Mouse (Mus musculus) layer of hippocampus, postnatal 10 days (tissue): ENCODE results near the gene Ndufb10. TPM values are rescaled to one million over a fixed set of nuclear protein-coding genes. Genes with fewer than 3 reads are reported as not detected.
"Not testable (repeated sequence)": the region's sequence is repeated elsewhere in the genome, so short reads cannot be mapped to it uniquely, and the experiment has no call there.

Source experiments
- DNase-seq, 2 experiments: peaks; one replicate each; pipeline ENCODE4 v3.0.0; 2021; ENCODE audit warnings: low spot score in 2 of 2
- total RNA-seq, 2 experiments: library from RNA; stranded (reverse); gene quantifications; 2 replicates each; pipeline ENCODE4 v1.2.3; 2021

Ndufb10 gene
- total RNA-seq, 2 experiments from 2014 or later: 180 to 197 TPM

DNA sequence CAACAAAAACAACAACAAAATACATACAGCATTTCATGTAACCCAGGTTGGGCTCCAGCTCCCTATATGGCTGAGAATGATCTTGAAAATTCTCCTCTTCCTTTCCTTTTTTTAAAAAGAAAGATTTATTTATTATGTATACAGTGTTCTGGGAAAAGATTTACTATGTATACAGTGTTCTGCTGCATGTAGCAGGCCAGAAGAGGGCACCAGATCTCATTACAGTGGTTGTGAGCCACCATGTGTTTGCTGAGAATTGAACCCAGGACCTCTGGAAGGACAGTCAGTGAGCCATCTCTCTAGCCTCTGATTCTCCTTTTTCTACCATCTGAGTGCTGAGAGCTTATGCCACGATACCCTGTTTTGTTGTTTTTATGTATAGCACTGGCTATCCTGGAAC, 10.2 kb upstream of the Ndufb10 start:
- no peak for DNase-seq

DNA sequence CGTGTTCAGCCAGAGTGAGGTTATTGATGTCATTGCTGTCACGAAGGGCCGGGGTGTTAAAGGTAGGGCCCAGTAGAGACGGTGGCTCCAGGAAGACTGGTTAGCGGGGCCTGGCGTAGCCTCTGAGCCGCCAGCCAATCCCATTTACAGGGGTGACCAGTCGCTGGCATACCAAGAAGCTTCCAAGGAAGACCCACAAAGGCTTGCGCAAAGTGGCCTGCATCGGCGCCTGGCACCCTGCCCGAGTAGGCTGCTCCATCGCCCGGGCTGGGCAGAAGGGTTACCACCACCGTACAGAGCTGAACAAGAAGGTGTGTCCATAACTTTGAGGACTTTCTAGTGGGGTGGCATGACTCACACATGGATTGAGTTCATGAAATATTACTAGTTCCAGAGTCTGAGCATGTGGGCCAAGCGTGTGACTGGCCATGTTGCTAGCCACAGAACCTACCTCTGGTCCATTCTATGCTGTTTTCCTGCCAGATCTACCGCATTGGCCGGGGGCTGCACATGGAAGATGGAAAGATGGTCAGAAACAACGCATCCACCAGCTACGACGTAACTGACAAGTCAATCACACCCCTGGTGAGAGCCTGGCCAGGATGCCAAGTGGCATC, 9.3 kb upstream of the Ndufb10 start:
- DNase-seq: no peak

DNA sequence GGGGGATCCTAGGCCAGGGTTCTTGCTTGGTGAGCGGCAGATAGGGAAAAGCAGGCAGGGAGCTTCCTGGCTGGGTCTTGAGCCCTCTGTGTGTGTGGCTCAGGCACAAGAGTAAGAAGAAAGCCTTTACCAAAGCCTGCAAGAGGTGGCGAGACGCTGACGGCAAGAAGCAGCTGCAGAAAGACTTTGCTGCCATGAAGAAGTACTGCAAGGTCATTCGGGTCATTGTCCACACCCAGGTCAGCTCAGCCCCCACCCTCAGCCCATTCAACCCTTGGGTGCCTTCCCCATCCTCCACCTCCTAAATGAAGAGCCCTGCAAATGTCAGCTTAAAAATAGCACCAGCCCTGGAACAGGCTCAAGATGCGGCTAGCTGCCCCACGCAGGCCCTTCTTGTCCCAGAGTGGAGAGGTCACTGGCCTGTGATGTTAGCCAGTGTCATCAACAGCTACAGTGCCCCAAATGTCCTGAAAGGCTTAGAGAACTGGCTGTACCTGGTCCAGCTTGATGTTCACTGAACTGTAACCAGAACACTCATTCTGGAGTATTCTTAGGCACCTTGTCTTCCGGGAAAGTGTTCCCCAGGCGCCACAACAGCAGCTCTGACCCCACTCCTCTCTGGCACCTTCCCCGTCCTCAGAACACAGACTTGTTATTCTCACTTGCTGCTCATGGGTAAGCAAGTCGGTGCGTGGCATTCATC, 8.1 kb upstream of the Ndufb10 start:
- DNase-seq: no peak

DNA sequence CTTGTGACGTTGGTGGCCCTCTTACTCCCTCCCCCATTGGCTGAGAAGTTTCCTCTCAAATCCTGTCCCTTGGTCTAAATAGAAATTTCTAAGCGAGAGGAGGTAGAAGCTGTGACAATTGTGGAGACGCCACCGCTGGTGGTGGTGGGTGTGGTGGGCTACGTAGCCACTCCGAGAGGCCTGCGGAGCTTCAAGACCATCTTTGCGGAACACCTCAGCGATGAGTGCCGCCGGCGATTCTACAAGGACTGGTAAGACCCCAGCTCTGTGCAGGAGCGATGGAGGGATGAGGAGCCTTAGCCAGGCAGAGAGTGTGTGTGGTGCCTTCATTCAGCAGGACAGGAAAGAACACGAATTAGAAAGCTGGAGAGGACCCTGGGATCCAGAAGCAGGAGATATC, 6.5 kb upstream of the Ndufb10 start:
- no peak for DNase-seq

DNA sequence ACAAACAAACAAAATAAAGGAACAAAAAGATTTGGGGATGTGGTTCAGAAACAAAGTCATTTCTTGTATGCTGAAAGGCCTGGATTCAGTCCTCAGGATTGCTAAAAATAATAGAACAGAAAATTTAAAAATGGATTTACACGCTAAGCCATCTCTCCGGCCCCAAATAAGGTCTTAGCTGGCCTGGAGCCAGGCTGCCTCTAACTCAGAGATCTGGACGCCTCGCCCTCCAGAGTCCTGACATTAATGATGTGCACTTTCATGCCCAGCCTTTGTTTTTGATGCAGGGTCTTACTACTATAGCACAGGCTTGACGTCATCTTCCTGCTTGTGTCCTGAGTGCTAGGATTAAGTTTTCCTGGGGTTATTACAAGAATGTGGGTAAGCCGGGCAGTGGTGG, 4.8 kb upstream of the Ndufb10 start:
- no peak for DNase-seq

DNA sequence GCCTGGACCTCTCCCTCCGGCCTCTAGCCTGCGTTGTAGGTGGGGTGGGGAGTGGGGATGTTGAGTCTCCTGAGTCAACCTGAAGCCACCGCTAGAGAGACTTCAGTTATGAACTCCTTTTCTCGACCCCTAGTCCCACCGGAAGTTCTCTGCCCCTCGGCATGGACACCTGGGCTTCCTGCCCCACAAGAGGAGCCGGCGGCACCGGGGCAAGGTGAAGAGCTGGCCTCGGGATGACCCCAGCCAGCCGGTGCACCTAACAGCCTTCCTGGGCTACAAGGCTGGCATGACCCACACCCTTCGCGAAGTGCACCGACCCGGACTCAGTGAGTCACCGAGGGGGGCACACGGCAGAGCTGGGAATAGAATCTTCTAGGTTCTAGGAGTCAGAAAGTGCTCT, 3.9 kb upstream of the Ndufb10 start:
- DNase-seq: no peak

DNA sequence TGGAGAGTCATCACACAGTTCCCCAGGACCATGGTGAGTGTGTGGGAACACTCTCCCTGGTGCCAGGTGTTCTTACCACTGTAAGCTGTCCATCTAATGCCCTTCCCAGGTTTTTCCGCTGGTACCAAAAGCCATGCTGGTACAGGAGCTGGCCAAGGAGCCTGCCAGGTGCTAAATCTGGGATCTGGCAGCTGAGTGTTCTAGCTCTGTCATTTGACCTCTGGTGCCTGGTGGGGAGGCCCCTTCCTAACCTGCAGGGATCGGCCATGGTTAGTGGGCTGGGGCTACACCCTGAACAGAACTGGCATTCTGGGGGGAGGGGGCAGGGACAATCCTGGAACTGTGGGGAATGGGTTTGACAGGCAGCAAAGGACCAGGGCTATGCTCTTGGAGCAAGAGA, 3.3 kb upstream of the Ndufb10 start, which contains the start of gene Rpl3l:
TSS of gene Rpl3l (plus strand) at position 203 of the 400 bp plus-strand sequence.
- no peak for DNase-seq

DNA sequence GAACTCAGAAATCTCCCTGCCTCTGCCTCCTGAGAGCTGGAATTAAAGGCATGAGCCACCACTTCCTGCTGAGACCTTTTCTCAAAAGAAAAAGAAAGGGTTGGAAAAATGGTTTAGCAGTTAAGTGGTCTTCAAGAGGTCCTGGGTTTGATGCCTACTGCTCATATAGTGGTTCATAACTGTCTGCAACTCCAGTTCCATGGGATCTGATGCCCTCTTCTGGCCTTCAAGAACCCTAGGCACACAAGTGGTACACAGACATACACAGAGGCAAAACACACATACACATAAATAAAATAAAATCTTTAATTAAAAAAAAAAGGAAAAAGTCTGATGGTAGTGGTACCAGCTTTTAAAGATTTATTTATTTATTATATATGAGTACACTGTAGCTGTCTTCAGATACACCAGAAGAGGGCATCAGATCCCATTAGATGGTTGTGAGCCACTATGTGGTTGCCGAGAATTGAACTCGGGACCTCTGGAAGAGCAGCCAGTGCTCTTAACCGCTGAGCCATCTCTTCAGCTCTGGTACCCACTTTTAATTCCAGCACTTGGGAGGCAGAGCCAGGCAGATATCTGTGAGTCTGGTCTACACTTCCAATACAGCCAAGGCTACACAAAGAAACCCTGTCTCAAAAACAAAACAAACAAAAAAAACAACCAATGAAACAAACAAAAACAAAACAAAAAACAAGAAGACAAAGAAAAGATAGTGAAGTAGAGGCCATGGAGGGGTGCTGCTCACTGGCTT, 1.5 kb upstream of the Ndufb10 start:
- no peak for DNase-seq

DNA sequence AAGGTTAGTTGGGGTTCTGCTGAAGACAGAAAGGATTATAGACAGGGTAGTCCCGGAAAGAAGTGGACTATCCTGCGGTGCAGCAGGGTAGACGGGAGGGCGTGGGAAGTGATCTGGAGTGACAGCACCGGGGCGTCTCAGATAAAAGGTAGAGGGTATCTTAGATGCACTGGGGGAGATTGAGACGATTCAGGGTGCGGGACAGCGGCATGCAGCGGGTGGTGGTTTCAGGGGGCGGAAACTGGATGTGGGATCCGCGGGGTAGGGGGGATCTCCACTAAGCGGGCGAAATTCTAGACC, 447 bp downstream of the Ndufb10 start:
- DNase-seq: no peak

DNA sequence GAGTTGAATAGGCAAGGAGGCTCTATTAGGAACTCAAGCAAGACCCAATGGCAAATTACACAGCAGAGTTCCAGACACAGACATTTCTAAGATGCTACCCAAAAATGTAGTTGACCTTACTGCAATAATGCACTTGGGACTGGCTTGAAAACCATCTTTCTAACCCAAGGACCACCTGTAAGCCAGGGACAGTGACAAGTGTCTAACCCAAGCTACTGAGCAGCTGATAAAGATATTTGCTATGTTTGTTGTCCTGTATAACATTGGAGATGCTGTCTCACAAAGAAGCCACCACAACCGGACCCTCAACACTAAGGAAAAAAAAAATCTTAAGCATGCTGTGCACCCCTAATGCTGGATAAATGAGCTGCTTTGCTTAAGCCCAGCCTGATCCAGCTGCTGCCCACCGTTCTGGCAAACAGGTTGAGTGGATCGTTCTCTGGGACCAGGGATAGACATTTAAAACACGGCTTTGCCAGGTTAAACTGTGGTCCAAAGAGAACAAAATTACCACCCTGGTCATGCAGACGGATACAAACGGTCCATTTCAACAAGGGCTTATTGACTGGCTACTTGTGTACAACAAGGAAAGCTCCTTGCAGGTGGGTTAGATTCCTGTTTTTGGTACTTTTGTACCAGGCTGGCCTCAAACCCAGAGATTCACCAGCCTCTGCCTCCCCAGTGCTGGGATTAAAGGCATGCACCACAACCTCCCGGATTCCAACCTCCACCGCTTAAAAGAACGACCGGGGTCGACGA, 977 bp downstream of the Ndufb10 start:
- DNase-seq: no peak

DNA sequence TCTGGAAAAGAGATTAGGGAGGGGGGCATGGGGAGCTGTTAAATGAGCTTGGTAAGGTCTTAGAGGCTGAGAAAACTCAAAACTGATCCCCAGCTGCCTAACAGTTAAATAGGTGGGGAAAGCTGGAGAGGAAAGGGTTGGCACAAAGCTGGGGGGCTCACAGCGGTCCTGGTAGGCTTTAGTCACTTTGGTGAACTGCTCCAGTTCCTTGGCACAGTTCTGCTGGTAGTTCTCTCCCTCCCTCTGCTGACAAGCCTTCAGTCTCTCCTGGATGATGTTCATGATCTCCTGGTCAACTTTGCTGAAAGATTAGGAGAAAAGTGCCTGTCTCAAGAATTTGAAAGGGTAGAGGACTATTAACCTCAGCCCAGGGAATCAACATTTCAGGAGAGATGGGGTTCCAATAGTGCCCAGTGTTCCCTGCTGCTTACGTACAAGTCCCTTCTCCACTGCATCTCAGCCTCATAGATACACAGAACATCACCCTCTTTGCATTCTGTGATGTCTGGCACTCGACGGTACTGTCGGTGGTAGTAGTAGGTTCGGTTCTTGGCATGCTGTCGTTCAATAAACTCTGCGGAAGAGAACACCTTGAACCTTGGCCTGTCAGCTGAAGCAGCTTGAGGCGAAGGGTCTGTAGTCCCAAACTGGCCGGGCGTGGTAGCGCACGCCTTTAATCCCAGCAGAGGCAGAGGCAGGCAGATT, 1.9 kb downstream of the Ndufb10 start:
- no peak for DNase-seq

DNA sequence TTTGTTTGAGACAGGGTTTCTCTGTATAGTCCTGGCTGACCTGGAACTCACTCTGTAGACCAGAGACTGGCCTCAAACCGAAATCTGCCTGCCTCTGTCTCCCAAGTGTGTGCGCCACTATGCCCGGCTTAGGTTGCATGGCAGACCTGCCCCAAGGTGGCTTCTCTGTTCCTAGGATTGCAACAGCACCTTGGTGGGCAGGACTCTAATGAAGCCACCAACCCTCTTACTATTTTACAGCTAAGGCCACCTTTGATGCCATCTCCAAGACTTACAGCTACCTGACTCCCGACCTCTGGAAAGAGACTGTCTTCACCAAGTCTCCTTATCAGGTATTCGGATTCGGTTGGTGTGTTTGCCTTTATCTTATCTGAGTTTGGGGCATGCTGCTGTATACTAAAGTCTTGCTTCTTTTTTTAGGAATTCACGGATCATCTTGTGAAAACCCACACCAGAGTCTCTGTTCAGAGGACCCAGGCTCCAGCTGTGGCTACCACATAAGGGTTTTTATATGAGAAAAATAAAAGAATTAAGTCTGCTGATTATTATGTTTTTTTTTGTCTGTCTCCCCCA, 2.8 kb downstream of the Ndufb10 start:
- not testable (repeated sequence) for DNase-seq

DNA sequence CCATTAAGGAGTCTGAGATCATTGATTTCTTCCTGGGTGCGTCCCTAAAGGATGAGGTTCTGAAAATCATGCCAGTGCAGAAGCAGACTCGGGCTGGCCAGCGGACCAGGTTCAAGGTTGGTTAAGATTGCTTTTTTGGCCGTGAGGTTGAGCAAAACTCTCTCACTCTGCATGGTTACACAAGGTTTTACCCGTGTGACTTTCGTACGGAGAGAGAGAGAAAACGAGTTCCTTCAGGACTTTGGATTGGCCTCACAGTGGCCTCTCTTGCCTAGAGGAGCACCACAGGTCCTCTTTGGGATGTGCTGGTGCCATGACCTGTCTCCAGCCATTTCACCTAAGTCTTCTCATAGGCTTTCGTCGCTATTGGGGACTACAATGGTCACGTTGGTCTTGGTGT, 3.7 kb downstream of the Ndufb10 start:
- DNase-seq: not testable (repeated sequence)

DNA sequence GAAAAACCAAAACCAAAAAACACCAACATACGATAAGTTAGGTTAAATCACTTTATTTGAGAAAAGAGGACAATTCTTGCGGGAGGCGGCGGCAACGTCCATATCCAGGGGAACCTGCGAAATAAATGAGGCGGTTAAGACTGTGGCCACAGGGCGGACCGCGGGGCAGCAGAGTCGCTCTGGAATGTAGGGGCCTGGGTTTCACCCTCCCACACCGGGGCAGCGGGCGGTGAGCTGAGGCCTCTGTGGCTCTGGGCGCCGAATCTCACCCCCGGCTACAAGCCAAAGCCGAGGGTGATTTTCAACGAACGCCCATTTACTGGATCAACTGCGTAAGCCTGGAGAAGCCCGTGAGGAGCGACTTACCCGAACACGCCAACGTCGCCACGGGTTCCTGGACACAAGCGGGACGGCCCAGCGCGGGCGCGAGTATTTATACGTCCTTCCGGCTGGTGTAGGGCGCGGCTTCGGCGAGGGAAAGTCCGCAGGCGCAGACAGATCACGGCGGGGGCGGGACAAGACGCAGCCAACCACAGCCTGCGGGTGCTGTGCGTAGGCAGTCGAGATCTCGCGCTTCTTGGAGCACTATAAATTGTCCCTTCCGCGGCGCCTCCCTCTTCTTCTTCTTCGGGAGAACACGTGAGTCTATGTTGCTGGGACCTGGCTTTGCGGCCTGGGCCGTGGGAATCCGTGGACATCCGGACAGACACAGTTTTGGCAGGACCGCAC, 4.6 kb downstream of the Ndufb10 start:
- peak; percentile 96 to 98 for DNase-seq

DNA sequence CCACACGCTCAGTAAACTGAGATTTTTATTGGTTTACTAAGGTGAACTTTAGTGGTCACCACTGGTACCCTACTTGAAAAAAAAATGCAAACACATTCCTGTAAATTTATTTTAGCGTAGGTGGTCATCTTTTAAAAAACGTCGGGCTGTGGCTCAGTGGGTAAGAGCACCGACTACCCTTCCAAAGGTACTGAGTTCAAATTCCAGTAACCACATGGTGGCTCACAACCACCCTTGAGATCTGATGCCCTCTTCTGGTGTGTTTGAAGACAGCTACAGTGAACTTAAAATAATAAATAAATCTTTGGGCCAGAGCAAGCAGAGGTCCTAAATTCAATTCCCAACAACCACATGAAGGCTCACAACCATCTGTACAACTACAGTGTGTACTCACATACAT, 5.3 kb downstream of the Ndufb10 start:
- DNase-seq: not testable (repeated sequence)

DNA sequence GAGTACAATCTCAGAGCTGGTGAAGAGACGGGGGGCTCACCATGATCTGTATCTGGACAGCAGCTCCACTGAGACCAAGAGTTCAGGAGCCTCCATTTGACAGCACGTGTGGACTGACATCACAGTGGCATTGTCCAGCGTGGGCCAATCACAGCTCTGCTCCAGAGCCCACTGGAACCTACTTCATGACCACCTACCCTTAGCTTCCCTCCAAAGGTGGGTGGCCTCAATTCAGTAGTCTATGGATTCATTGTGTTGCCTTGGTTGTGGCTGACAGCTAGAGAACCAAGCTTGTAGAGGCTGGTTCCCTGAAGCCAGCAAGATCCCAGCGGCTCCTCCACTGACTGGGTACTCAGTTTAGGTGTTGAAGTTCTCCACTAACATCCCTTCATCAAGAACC, 6.3 kb downstream of the Ndufb10 start, which contains the start of the genes Rnf151 and Rps2:
TSS of gene Rnf151 (minus strand) at position 121 of the 400 bp plus-strand sequence.
TSS of gene Rps2 (plus strand) at position 174 of the 400 bp plus-strand sequence.
- no peak for DNase-seq

DNA sequence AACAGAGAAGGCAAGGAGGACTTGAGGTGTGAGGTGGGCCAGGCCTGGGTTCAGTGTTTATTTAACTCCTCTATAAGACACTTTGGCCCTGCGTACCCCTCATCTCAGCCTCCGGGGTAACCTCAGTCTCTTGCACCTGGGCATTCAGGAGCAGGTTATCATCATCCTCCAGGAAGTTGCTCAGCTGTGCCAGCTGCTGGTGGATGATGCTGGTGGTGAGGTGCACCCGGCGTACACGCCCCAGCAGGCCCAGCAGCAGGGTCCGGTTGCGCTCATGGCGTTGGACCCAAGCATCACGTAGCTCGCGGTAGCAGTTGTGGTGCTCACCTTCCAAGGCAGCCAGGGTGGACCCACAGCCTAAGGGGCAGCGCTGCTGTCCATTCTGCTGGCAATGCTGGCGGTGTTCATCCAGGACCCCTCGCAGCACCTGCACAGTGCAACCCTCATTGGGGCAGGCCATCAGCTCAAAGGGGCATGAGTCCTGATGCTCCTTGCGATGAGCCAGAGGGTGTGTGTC, 8.1 kb downstream of the Ndufb10 start:
- no peak for DNase-seq

DNA sequence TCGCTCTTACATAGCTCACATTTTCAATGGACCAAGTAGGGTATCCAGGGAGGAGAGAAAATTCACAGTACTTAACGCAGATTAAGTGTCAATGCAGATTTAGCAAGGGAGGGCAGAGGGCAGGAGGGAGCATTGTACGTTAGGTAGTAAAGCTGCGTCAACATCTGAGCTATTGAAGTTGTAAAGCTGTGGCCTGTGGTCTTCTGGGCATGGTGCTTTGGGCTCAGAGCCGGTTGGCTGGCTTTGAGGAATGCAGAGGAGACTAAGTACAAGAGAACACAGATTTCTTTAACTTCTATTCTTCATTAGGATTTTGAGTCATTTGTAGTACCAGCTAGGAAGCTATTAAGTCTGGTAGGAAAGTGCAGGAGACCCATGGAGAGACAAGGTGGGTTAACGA, 8.7 kb downstream of the Ndufb10 start:
- DNase-seq: no peak

DNA sequence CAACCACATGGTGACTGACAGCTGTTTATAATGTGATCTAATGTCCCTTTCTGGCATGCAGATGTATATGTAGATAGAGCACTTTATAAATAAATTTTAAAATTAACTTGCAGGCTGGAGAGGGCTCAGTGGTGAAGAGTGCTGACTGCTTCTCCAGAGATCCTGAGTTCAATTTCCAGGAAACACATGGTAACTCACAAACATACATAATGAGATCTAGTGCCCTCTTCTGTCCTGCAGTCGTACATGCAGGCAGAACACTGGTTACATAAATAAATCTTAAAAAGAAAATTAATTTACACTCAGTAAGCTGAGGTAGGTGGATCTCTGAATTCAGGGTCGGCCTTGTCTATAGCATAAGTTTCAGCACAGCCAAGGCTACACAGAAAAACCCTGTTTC, 15.6 kb downstream of the Ndufb10 start:
- DNase-seq: no peak
